Mouse (Mus musculus): ENCODE measurements around the gene 4930447C04Rik.

4930447C04Rik gene

GRCm38 (mm10) chr12:72841500-72841899 is 99.1 kb downstream of the 4930447C04Rik start:
- no peak for DNase-seq (ENCODE audit: low read depth, low spot score)

GRCm38 (mm10) chr12:72837302-72837701 is 103.3 kb downstream of the 4930447C04Rik start:
- DNase-seq (ENCODE audit: low read depth, low spot score), result no peak

- DNase-seq (ENCODE audit: low read depth, low spot score), result peak; percentile 59
These were observed 105.0 kb downstream of the 4930447C04Rik start for GRCm38 (mm10) chr12:72835518-72836015.

GRCm38 (mm10) chr12:72834773-72835517 is 105.6 kb downstream of the 4930447C04Rik start:
- DNase-seq (ENCODE audit: low read depth, low spot score), result peak; percentile 54

GRCm38 (mm10) chr12:72831711-72832432 is 108.7 kb downstream of the 4930447C04Rik start:
- DNase-seq (ENCODE audit: low read depth, low spot score), result no peak
